Mouse (Mus musculus) kidney, embryonic 14.5 days (tissue): ENCODE results near the gene Ccdc96. TPM values are rescaled to one million over a fixed set of nuclear protein-coding genes. Genes with fewer than 3 reads are reported as not detected.

Experiments used
- ATAC-seq: fragments of 200-750 bp; cut with Nextera tagmentation; 2 replicates; pipeline ENCODE4 v1.8.0; 2017; ENCODE audit warnings: moderate number of reproducible peaks, mild to moderate bottlenecking, moderate TSS enrichment, moderate library complexity; ENCODE audit not compliant: low FRiP score, low TSS enrichment
- H3K27ac ChIP-seq: fragments of 300-500 bp; sonication (generic); 2 replicates; pipeline ENCODE4 v1.5.1; 2014; ENCODE audit warnings: low read depth, mild to moderate bottlenecking, low read length, moderate library complexity, mixed read lengths
- H3K27me3 ChIP-seq: fragments of 300-500 bp; sonication (generic); 2 replicates; pipeline ENCODE4 v1.6.1; 2014; ENCODE audit warnings: mild to moderate bottlenecking, low read length; ENCODE audit not compliant: control insufficient read depth, insufficient read depth
- H3K36me3 ChIP-seq: fragments of 300-500 bp; sonication (generic); 2 replicates; pipeline ENCODE4 v1.6.1; 2014; ENCODE audit warnings: low read length, mixed read lengths; ENCODE audit not compliant: control insufficient read depth, insufficient read depth
- H3K4me1 ChIP-seq: fragments of 300-500 bp; sonication (generic); 2 replicates; pipeline ENCODE4 v1.6.1; 2014; ENCODE audit warnings: low read length, mixed read lengths; ENCODE audit not compliant: control insufficient read depth, insufficient read depth
- H3K4me2 ChIP-seq: fragments of 300-500 bp; sonication (generic); replicated peaks from 2 replicates; pipeline ENCODE4 v1.6.1; 2014; ENCODE audit warnings: low read depth, mild to moderate bottlenecking, low read length
- H3K4me3 ChIP-seq: fragments of 300-500 bp; sonication (generic); 2 replicates; pipeline ENCODE4 v1.5.1; 2014; ENCODE audit warnings: mild to moderate bottlenecking, low read length
- H3K9ac ChIP-seq: fragments of 300-500 bp; sonication (generic); 2 replicates; pipeline ENCODE4 v1.6.1; 2014; ENCODE audit warnings: low read depth, mild to moderate bottlenecking, low read length, moderate library complexity
- H3K9me3 ChIP-seq: fragments of 300-500 bp; sonication (generic); 2 replicates; pipeline ENCODE4 v1.6.1; 2016; ENCODE audit warnings: low read length; ENCODE audit not compliant: control insufficient read depth
- WGBS: fragments of 180-500 bp; shearing (Covaris S2); extraction: QIAGEN DNeasy Blood & Tissue Kit; methylation state at CpG from one replicate; pipeline ENCODE4 v1.1.7; 2014; 5-methylcytosine and 5-hydroxymethylcytosine counted together
- polyA plus RNA-seq: library from polyadenylated mRNA; unstranded; fragments of >200 nt; fragmentation: Nextera tagmentation; extraction: Ambion mirVana; gene quantifications from 2 replicates; pipeline ENCODE4 v1.2.1, GENCODE M21; 2014

Ccdc96 gene
- polyA plus RNA-seq, 1 experiment from 2014 or later: 0.58 TPM

GRCm38 (mm10) chr5:36480398-36480797, 4.0 kb upstream of the Ccdc96 start:
- Histone ChIP-seq H3K4me1 (peaks cover 17% of the 10 kb centered on the region), H3K27ac (no peak overlapping the region), H3K9ac (no peak overlapping the region), H3K4me3 (no peak overlapping the region), H3K9me3 (no peaks in the 10 kb centered on the region), H3K27me3 (peaks cover 3% of the 10 kb centered on the region; the same call in 1 of the 2 replicates), H3K36me3 (peaks cover 6% of the 10 kb centered on the region; the same call in 1 of the 2 replicates), H3K4me2 (no peak overlapping the region)
- no peak for ATAC-seq
- WGBS: 90% methylated on average over 4 of the region's 4 CpGs

GRCm38 (mm10) chr5:36481114-36481513, 3.3 kb upstream of the Ccdc96 start:
- no peak overlapping the region for H3K9ac ChIP-seq
- WGBS: 68% methylated on average over 1 of the region's 1 CpGs
- no peak overlapping the region for H3K4me2 ChIP-seq
- no peak for ATAC-seq
- H3K27ac ChIP-seq: no peak overlapping the region
- peaks cover 6% of the 10 kb centered on the region; the same call in 1 of the 2 replicates for H3K36me3 ChIP-seq
- peaks cover 5% of the 10 kb centered on the region; the same call in 1 of the 2 replicates for H3K27me3 ChIP-seq
- no peaks in the 10 kb centered on the region for H3K9me3 ChIP-seq
- H3K4me3 ChIP-seq: no peak overlapping the region
- peaks cover 17% of the 10 kb centered on the region for H3K4me1 ChIP-seq

DNA sequence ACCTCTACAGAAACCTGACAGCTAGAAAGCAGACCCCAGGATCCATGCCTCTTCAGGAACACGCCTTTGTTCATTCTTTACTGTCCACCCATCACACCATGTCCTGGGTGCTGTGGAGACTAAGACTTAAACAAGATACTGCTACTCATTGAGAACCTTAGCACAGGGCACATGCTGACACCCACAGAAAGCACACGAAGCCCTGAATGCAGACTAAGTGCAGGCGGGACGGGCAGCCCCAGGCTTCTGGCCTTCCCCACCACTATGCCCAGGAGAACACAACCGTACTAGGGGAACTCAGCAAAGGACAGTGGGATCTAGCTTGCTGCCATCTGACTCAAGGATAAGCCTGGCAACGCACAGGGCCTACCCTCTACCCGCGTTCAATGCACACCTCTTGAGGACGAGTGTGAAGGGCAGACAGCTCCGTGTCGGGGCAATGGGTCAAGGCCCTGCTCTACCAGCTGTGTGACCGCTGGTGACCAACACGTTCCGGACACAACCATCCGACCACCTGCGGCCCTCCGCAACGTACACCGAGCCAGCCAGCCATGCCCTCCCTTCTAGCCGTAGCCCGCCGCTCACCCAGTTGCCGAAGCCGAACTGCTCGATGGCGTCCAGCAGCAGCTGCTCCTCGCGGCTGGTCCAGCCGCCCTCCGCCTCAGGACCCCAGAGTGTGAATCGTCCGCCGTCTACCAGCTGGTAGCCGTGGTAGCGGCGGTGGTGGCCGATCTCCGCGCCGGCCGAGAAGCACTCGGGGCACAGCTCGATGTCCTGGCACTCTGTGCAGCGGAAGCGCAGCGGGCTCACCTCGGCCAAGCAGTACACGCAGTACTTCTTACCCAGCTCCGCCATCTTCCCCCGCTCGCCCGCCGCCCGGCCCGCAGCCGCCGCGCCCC, 936 bp upstream of the Ccdc96 start:
- H3K4me2 ChIP-seq: peak overlapping the region; percentile 86
- no peaks in the 10 kb centered on the region for H3K36me3 ChIP-seq
- H3K27me3 ChIP-seq: peaks cover 5% of the 10 kb centered on the region; the same call in 1 of the 2 replicates
- peak overlapping the region; percentile 88 for H3K4me3 ChIP-seq
- WGBS: 1% methylated on average over 57 of the region's 58 CpGs
- H3K9ac ChIP-seq: peak overlapping the region; percentile 92
- H3K27ac ChIP-seq: no peak overlapping the region
- peaks cover 17% of the 10 kb centered on the region for H3K4me1 ChIP-seq
- ATAC-seq: peak; percentile 45
- no peaks in the 10 kb centered on the region for H3K9me3 ChIP-seq

GRCm38 (mm10) chr5:36485306-36485705, 918 bp downstream of the Ccdc96 start:
- no peaks in the 10 kb centered on the region for H3K36me3 ChIP-seq
- WGBS: 36% methylated on average over 19 of the region's 19 CpGs
- no peak overlapping the region for H3K27ac ChIP-seq
- ATAC-seq: no peak
- peak overlapping the region; percentile 88 for H3K4me3 ChIP-seq
- H3K9ac ChIP-seq: peak overlapping the region; percentile 47; the same call in 1 of the 2 replicates
- peaks cover 5% of the 10 kb centered on the region; the same call in 1 of the 2 replicates for H3K27me3 ChIP-seq
- H3K4me1 ChIP-seq: peaks cover 21% of the 10 kb centered on the region
- H3K9me3 ChIP-seq: no peaks in the 10 kb centered on the region
- H3K4me2 ChIP-seq: peak overlapping the region; percentile 97

DNA sequence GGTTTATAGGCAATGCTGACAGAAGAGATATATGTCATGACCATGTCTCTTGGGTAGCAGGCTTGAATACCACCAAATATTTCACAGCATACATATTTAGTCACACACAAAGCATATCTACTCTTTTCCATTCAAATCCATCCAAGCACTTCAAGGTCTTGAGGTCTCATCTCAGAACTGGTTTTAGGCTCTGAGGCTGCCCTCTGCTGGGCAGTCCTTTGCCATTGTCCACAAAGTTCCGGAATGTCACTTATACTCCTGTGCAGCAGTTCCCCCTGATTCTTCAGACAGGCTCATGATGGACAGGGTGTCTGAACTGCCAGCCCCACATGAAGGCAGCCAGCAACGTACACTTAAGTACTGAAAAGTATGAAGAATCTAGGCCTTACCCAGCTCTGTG, 4.8 kb downstream of the Ccdc96 start:
- peaks cover 5% of the 10 kb centered on the region; the same call in 1 of the 2 replicates for H3K27me3 ChIP-seq
- H3K27ac ChIP-seq: no peak overlapping the region
- WGBS: 56% methylated on average over 2 of the region's 2 CpGs
- H3K4me1 ChIP-seq: peaks cover 10% of the 10 kb centered on the region; the same call in 1 of the 2 replicates
- no peak overlapping the region for H3K4me2 ChIP-seq
- peaks cover 29% of the 10 kb centered on the region for H3K36me3 ChIP-seq
- no peak for ATAC-seq
- H3K4me3 ChIP-seq: no peak overlapping the region
- no peaks in the 10 kb centered on the region for H3K9me3 ChIP-seq
- no peak overlapping the region for H3K9ac ChIP-seq

DNA sequence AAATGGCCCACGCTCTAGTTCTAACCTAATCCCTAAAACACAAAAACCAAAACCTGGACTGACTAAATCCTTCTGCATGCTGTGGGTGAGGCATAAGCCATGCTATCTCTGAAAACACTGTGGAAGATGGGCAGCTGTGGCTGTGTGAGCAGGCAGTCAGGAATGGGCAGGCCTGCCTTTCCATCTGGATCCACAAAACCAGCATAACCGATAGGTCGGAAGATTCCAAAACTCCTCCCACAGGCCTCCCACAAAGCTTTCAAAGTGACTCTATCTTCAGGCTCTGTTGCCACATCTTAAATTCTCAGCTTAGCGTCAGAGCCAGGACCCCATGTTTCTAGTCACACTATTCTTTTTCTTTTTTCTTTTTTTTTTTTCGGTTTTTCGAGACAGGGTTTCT, 9.5 kb downstream of the Ccdc96 start:
- WGBS: 85% methylated on average over 6 of the region's 6 CpGs
- Histone ChIP-seq H3K4me3 (no peak overlapping the region), H3K36me3 (peaks cover 61% of the 10 kb centered on the region), H3K4me1 (0 out of 2 replicates have a peak, but pooled peaks cover 4% of the 10 kb centered on the region), H3K4me2 (no peak overlapping the region), H3K27me3 (no peaks in the 10 kb centered on the region), H3K27ac (no peak overlapping the region), H3K9me3 (no peaks in the 10 kb centered on the region), H3K9ac (no peak overlapping the region)
- no peak for ATAC-seq

GRCm38 (mm10) chr5:36494709-36495108, 10.3 kb downstream of the Ccdc96 start:
- H3K36me3 ChIP-seq: peaks cover 64% of the 10 kb centered on the region
- 97% methylated on average over 9 of the region's 9 CpGs for WGBS

GRCm38 (mm10) chr5:36505235-36505634, 20.8 kb downstream of the Ccdc96 start:
- 89% methylated on average over 7 of the region's 7 CpGs for WGBS
- no peak for ATAC-seq
- Histone ChIP-seq H3K27ac (no peak overlapping the region), H3K4me1 (no peaks in the 10 kb centered on the region), H3K4me2 (no peak overlapping the region), H3K9me3 (no peaks in the 10 kb centered on the region), H3K27me3 (no peaks in the 10 kb centered on the region), H3K4me3 (no peak overlapping the region), H3K9ac (no peak overlapping the region), H3K36me3 (peaks cover 83% of the 10 kb centered on the region)

More at GRCm38 (mm10) chr5:36494709-36495108, 10.3 kb downstream of the Ccdc96 start:
- H3K27me3 ChIP-seq: no peaks in the 10 kb centered on the region
- no peak overlapping the region for H3K27ac ChIP-seq
- H3K4me1 ChIP-seq: 0 out of 2 replicates have a peak, but pooled peaks cover 4% of the 10 kb centered on the region
- no peaks in the 10 kb centered on the region for H3K9me3 ChIP-seq
- H3K9ac ChIP-seq: no peak overlapping the region
- no peak overlapping the region for H3K4me3 ChIP-seq
- no peak for ATAC-seq
- no peak overlapping the region for H3K4me2 ChIP-seq

DNA sequence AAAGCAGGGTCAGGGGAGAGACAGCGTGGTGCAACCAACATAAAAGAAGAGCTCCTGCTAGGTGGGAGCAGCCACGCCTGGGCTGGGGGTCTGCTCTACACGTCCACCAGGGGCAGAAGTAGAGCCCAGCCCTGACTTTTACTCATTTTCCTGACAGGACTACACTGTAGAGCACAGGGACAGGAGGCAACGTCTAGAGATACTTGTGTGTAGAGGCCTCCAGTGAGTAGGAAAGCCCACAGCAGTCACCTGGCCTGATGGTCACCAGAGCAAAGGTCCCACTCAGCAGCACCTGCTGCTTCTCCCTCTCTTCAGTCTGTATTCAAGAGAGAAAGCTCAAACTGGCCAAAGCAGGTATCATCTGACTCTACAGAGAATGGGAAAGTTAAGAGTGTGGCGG, 21.3 kb downstream of the Ccdc96 start:
- H3K9ac ChIP-seq: no peak overlapping the region
- peaks cover 87% of the 10 kb centered on the region for H3K36me3 ChIP-seq
- 83% methylated on average over 5 of the region's 5 CpGs for WGBS
- ATAC-seq: no peak
- no peak overlapping the region for H3K4me2 ChIP-seq
- no peaks in the 10 kb centered on the region for H3K27me3 ChIP-seq
- H3K4me3 ChIP-seq: no peak overlapping the region
- H3K27ac ChIP-seq: no peak overlapping the region
- H3K4me1 ChIP-seq: no peaks in the 10 kb centered on the region
- H3K9me3 ChIP-seq: no peaks in the 10 kb centered on the region
